Comparison of ENCODE assay signal across 25 mouse cellular contexts in the genomic region with DNA sequence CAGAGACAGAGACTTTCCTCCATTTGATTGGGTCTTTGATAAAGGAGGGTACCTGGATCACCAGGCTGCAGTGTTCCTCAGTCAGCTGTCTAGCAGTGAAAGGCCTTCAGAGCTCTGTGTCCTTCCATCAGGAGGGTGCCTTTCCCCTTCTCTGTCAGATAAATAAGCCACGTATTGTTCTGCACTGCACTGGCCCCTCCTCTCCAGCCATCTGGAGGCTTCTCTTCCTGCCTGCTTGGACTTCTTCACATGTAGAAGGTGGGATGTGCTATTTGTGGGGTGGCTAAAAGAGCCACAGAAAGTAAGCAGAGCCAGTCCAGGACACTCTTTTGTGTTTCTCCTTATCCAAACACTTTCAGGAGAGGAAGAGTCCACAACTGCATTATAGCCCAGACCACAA.
DNase-seq lines count a peak whose midpoint lies in the region; ATAC-seq lines count a peak whose summit lies in the region.
"Had no signal": no experiment of that assay in that cellular context is flagged by ENCODE, and none has a peak within 500 bp of the region (broad histone marks: within the 10 kb centered on the region; RNA-seq: fewer than 3 reads in every experiment).

No protein-coding gene starts in this region.

- ATAC-seq in lung, embryonic 15.5 days (ENCODE audit: borderline replicate concordance, extremely low read depth, low FRiP score, low TSS enrichment) = no peak
- no peak for ATAC-seq in megakaryocyte progenitor cell, adult 5-6 weeks (replicated peaks; ENCODE audit: poor library complexity)
- ATAC-seq: CD4-positive, CD25-positive, alpha-beta regulatory T cell, adult 4 months; forebrain, embryonic 14.5 days; forebrain, postnatal 0 days; hindbrain, postnatal 0 days; inflammation-experienced regulatory T-cells, adult 6 months; intestine, embryonic 16.5 days had no signal

- no peaks in the 10 kb centered on the region for H3K36me3 ChIP-seq in lung, embryonic 15.5 days
- H3K36me3 ChIP-seq: embryonic facial prominence, embryonic 12.5 days; embryonic facial prominence, embryonic 15.5 days; heart, embryonic 13.5 days had no signal

- 31% methylated on average over 1 of the region's 1 CpGs for WGBS in lung, embryonic 15.5 days

- H3K27ac ChIP-seq in lung, embryonic 15.5 days = peak overlapping the region; percentile 24; the same call in 1 of the 2 replicates
- H3K27ac ChIP-seq: embryonic facial prominence, embryonic 12.5 days; embryonic facial prominence, embryonic 15.5 days; heart, embryonic 13.5 days; hindbrain, embryonic 14.5 days; hindbrain, postnatal 0 days had no signal

- no peaks in the 10 kb centered on the region for H3K9me3 ChIP-seq in lung, embryonic 15.5 days
- H3K9me3 ChIP-seq: embryonic facial prominence, embryonic 12.5 days; embryonic facial prominence, embryonic 15.5 days; heart, embryonic 13.5 days had no signal

- no peaks in the 10 kb centered on the region for H3K27me3 ChIP-seq in lung, embryonic 15.5 days
- H3K27me3 ChIP-seq: embryonic facial prominence, embryonic 12.5 days; embryonic facial prominence, embryonic 15.5 days; heart, embryonic 13.5 days had no signal

- H3K4me2 ChIP-seq in lung, embryonic 15.5 days = no peak overlapping the region
- H3K4me2 ChIP-seq: embryonic facial prominence, embryonic 12.5 days; embryonic facial prominence, embryonic 15.5 days; heart, embryonic 13.5 days; hindbrain, embryonic 14.5 days had no signal

- DNase-seq in heart, adult 11 months = peak; percentile 94
- DNase-seq in heart, postnatal 25 days (ENCODE audit: low spot score) = no peak
- no peak for DNase-seq in lung, postnatal 14 days
- DNase-seq in lung, postnatal 36 days = peak; percentile 7
- no peak for DNase-seq in lung, postnatal 25 days (ENCODE audit: low spot score)
- DNase-seq: adrenal gland, adult 2 months; adrenal gland, postnatal 14 days; cerebellum, adult 11-12 months; cerebellum, adult 8-10 months; cerebellum, postnatal 10 days; cerebellum, postnatal 36 days; forebrain, postnatal 0 days; gastrocnemius, postnatal 25 days; heart, postnatal 4 days had no signal

- no peaks in the 10 kb centered on the region for H3K4me1 ChIP-seq in lung, embryonic 15.5 days
- H3K4me1 ChIP-seq: embryonic facial prominence, embryonic 12.5 days; embryonic facial prominence, embryonic 15.5 days; heart, embryonic 13.5 days had no signal

- intact Hi-C loops in heart, postnatal 25 days (cut with DNase I) = no loop called here

- H3K9ac ChIP-seq in lung, embryonic 15.5 days = no peak overlapping the region
- H3K9ac ChIP-seq: embryonic facial prominence, embryonic 12.5 days; embryonic facial prominence, embryonic 15.5 days; forebrain, postnatal 0 days; heart, embryonic 13.5 days; hindbrain, embryonic 14.5 days had no signal

- no peak overlapping the region for H3K4me3 ChIP-seq in lung, embryonic 15.5 days
- H3K4me3 ChIP-seq: embryonic facial prominence, embryonic 12.5 days; embryonic facial prominence, embryonic 15.5 days; heart, embryonic 13.5 days had no signal

Comparison
In these comparisons a context has a peak if more than half of its experiments do, and no peak if none do; other contexts are left out.
1. DNase-seq: peak in heart, adult 11 months (single experiment) and lung, postnatal 36 days (single experiment); none in heart, postnatal 25 days (single experiment), lung, postnatal 14 days (single experiment) and lung, postnatal 25 days (single experiment).